Mouse (Mus musculus): ENCODE data around the gene Eda.

DNA sequence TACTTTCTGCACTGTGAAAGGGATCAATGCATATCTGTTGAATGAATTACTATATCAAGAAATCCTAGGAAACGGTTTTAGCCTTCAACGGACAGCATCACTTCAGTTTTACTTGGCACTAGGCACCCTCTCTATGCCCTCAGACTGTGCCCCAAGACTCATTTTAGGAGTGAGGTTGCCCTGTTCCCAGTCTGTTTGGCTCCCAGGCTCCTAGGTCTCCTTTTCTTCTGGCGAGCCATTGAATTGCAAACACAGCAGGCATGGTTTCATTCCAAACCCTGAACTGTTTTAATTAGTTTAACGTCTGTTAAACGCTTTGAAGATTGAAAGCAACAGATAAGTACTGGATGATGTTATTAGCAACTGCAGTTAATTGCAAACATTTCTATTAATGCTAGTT, 603 bp upstream of the Eda start:
- no peak for TF ChIP-seq FOSL1 (IDR thresholded peaks at IDR 0.05; ENCODE audit: insufficient read depth, low read length, poor library complexity, severe bottlenecking)
- TF ChIP-seq CTCF (IDR thresholded peaks at IDR 0.05; ENCODE audit: control insufficient read depth, insufficient read depth, insufficient read length): no peak
- no peak for TF ChIP-seq CEBPB (IDR thresholded peaks at IDR 0.05; ENCODE audit: low read depth)
- no peak for TF ChIP-seq MYOD1 (IDR thresholded peaks at IDR 0.05; ENCODE audit: control insufficient read depth, insufficient read length, low read depth)
